Mouse (Mus musculus): ENCODE results near the gene Coro2a.

GRCm38 (mm10) chr4:46602704-46603103 is 702 bp upstream of the Coro2a start:
- TF ChIP-seq POLR2A (IDR thresholded peaks at IDR 0.05; ENCODE audit: borderline replicate concordance, control insufficient read depth, low read depth, low read length) = no peak
- TF ChIP-seq CTCF (IDR thresholded peaks at IDR 0.05; ENCODE audit: control insufficient read depth, insufficient read depth, low read length) = no peak

All from bone marrow, adult 2 months (tissue).